Mouse (Mus musculus): ENCODE data around the gene 1700056E22Rik. TPM values are rescaled to one million over a fixed set of nuclear protein-coding genes. Genes with fewer than 3 reads are reported as not detected.

The 1700056E22Rik gene
- polyA plus RNA-seq, 1 experiment = 1.5 TPM

DNA sequence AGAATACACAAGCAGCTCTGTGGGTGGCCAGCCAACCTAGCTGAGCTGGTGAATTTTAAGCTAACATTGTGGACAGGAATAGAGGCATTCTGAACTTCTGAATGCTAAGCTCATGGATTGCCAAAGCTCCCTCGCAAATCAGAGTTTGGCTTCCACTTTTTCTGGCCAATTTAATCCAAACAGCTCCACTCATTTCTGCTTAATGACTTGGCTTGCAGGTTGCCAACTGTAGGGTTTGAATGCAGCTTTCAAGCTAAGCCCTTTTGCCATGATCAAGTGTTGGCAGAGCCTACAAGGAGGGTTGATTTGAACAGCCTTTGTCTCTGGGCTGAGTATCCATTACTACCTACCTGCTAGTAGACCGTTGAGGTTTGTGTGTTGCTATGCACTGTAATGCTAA, 31.6 kb downstream of the 1700056E22Rik start:
- TF ChIP-seq TAL1 (IDR thresholded peaks at IDR 0.05; ENCODE audit: low read length) = no peak
- TF ChIP-seq GATA1 (IDR thresholded peaks at IDR 0.05; ENCODE audit: low read length) = no peak
- no peak overlapping the region for H3K4me3 ChIP-seq (replicated peaks)
- no peaks in the 10 kb centered on the region for H3K4me1 ChIP-seq (ENCODE audit: control insufficient read depth)
- H3K36me3 ChIP-seq (ENCODE audit: control insufficient read depth) = no peaks in the 10 kb centered on the region
- no peaks in the 10 kb centered on the region for H3K9me3 ChIP-seq (ENCODE audit: control insufficient read depth, low read length)
- H3K27me3 ChIP-seq (ENCODE audit: control insufficient read depth) = no peaks in the 10 kb centered on the region

DNA sequence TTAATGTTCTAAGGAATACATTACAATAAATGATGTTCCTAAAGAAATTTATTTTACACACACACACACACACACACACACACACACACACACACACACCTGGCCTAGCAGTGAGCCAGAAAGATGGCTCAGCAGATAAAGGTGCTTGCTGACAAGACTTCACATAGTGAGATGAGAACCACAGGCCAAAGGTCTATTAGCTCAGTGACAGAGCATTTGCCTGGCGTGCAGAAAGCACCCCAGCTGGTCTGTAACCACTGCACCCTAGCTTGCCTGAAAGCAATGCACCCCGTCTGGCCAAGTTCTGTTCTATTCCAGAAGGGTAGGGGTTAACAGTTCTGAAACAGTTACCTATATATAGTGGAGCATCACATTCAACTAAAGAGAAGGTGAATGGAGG, 36.9 kb downstream of the 1700056E22Rik start:
- Histone ChIP-seq H3K9me3 (ENCODE audit: control insufficient read depth, low read length) (no peaks in the 10 kb centered on the region), H3K36me3 (ENCODE audit: control insufficient read depth) (no peaks in the 10 kb centered on the region), H3K27me3 (ENCODE audit: control insufficient read depth) (no peaks in the 10 kb centered on the region), H3K4me1 (ENCODE audit: control insufficient read depth) (no peaks in the 10 kb centered on the region), H3K4me3 (replicated peaks) (no peak overlapping the region)
- TF ChIP-seq GATA1 (IDR thresholded peaks at IDR 0.05; ENCODE audit: low read length) = no peak
- no peak for TF ChIP-seq TAL1 (IDR thresholded peaks at IDR 0.05; ENCODE audit: low read length)

GRCm38 (mm10) chr1:183991921-183992320, 42.2 kb downstream of the 1700056E22Rik start:
- no peaks in the 10 kb centered on the region for H3K27me3 ChIP-seq (ENCODE audit: control insufficient read depth)
- no peak overlapping the region for H3K4me3 ChIP-seq (replicated peaks)
- no peaks in the 10 kb centered on the region for H3K4me1 ChIP-seq (ENCODE audit: control insufficient read depth)
- H3K36me3 ChIP-seq (ENCODE audit: control insufficient read depth) = no peaks in the 10 kb centered on the region
- TF ChIP-seq GATA1 (IDR thresholded peaks at IDR 0.05; ENCODE audit: low read length) = no peak
- no peak for TF ChIP-seq TAL1 (IDR thresholded peaks at IDR 0.05; ENCODE audit: low read length)
- no peaks in the 10 kb centered on the region for H3K9me3 ChIP-seq (ENCODE audit: control insufficient read depth, low read length)

GRCm38 (mm10) chr1:183987711-183988245, 46.3 kb downstream of the 1700056E22Rik start:
- Histone ChIP-seq H3K36me3 (ENCODE audit: control insufficient read depth) (no peaks in the 10 kb centered on the region), H3K4me3 (replicated peaks) (no peak overlapping the region), H3K27me3 (ENCODE audit: control insufficient read depth) (no peaks in the 10 kb centered on the region), H3K4me1 (ENCODE audit: control insufficient read depth) (no peaks in the 10 kb centered on the region), H3K9me3 (ENCODE audit: control insufficient read depth, low read length) (no peaks in the 10 kb centered on the region)
- no peak for TF ChIP-seq GATA1 (IDR thresholded peaks at IDR 0.05; ENCODE audit: low read length)
- TF ChIP-seq TAL1 (IDR thresholded peaks at IDR 0.05; ENCODE audit: low read length) = no peak

Other genes starting within 250 kb of the 1700056E22Rik start
- 0.20 and 0.22 TPM in 2 replicates for gene Dusp10, start 21.0 kb downstream of the 1700056E22Rik start, polyA plus RNA-seq (2012)

Measured in erythroblast, embryonic 14.5 days (primary cell).